Mouse (Mus musculus): ENCODE measurements around the gene Gm21905.

Gm21905 gene

GRCm38 (mm10) chr5:67946321-67946720 is at the start of gene Gm21905:
Gene Gm21905, minus strand, starts transcription at chr5:67946421.
- no peak for DNase-seq (ENCODE audit: low read depth, low spot score)

GRCm38 (mm10) chr5:67990426-67990825 is 44.2 kb upstream of the Gm21905 start:
- DNase-seq (ENCODE audit: low read depth, low spot score) = no peak

GRCm38 (mm10) chr5:67981946-67982526 is 35.8 kb upstream of the Gm21905 start:
- peak; percentile 9 for DNase-seq (ENCODE audit: low read depth, low spot score)

- DNase-seq (ENCODE audit: low read depth, low spot score) = no peak
These were observed 23.3 kb upstream of the Gm21905 start for GRCm38 (mm10) chr5:67969536-67969935.

- no peak for DNase-seq (ENCODE audit: low read depth, low spot score)
These were observed 15.7 kb upstream of the Gm21905 start for GRCm38 (mm10) chr5:67961708-67962629.

- DNase-seq (ENCODE audit: low read depth, low spot score) = no peak
These were observed 9.3 kb upstream of the Gm21905 start for GRCm38 (mm10) chr5:67955486-67955885.

- DNase-seq (ENCODE audit: low read depth, low spot score) = no peak
These were observed 7.9 kb upstream of the Gm21905 start for GRCm38 (mm10) chr5:67954097-67954496.

GRCm38 (mm10) chr5:67948074-67948473 is 1.9 kb upstream of the Gm21905 start:
- no peak for DNase-seq (ENCODE audit: low read depth, low spot score)

- no peak for DNase-seq (ENCODE audit: low read depth, low spot score)
These were observed 785 bp upstream of the Gm21905 start for GRCm38 (mm10) chr5:67947006-67947405.

- DNase-seq (ENCODE audit: low read depth, low spot score) = no peak
These were observed 2.0 kb downstream of the Gm21905 start for GRCm38 (mm10) chr5:67944074-67944785.

GRCm38 (mm10) chr5:67943199-67943598 is 3.0 kb downstream of the Gm21905 start:
- DNase-seq (ENCODE audit: low read depth, low spot score) = no peak

- no peak for DNase-seq (ENCODE audit: low read depth, low spot score)
These were observed 4.9 kb downstream of the Gm21905 start, which contains the start of gene Gm5108 for GRCm38 (mm10) chr5:67941369-67941768. Gene Gm5108, plus strand, starts transcription at chr5:67941669.

GRCm38 (mm10) chr5:67931623-67932022 is 14.6 kb downstream of the Gm21905 start:
- DNase-seq (ENCODE audit: low read depth, low spot score) = no peak

GRCm38 (mm10) chr5:67930584-67930983 is 15.6 kb downstream of the Gm21905 start:
- DNase-seq (ENCODE audit: low read depth, low spot score) = no peak

GRCm38 (mm10) chr5:67904555-67904954 is 41.7 kb downstream of the Gm21905 start:
- no peak for DNase-seq (ENCODE audit: low read depth, low spot score)

GRCm38 (mm10) chr5:67898921-67899320 is 47.3 kb downstream of the Gm21905 start:
- no peak for DNase-seq (ENCODE audit: low read depth, low spot score)

- peak; percentile 52 for DNase-seq (ENCODE audit: low read depth, low spot score)
These were observed 61.6 kb downstream of the Gm21905 start for GRCm38 (mm10) chr5:67884422-67885210.

- DNase-seq (ENCODE audit: low read depth, low spot score) = no peak
These were observed 62.6 kb downstream of the Gm21905 start for GRCm38 (mm10) chr5:67883564-67884171.

All from mesoderm, embryonic 11.5 days (tissue).